Mouse (Mus musculus) kidney, postnatal 14 days (tissue): ENCODE results near the gene Diaph3.
A peak's percentile ranks its signal among the peaks of the same experiment; 100 is the strongest.
"Not testable (repeated sequence)": the region's sequence is repeated elsewhere in the genome, so short reads cannot be mapped to it uniquely, and the experiment has no call there.

Experiments
- DNase-seq: peaks from one replicate; pipeline ENCODE4 v3.0.0; 2022; ENCODE audit warnings: mixed read lengths

The Diaph3 gene

DNA sequence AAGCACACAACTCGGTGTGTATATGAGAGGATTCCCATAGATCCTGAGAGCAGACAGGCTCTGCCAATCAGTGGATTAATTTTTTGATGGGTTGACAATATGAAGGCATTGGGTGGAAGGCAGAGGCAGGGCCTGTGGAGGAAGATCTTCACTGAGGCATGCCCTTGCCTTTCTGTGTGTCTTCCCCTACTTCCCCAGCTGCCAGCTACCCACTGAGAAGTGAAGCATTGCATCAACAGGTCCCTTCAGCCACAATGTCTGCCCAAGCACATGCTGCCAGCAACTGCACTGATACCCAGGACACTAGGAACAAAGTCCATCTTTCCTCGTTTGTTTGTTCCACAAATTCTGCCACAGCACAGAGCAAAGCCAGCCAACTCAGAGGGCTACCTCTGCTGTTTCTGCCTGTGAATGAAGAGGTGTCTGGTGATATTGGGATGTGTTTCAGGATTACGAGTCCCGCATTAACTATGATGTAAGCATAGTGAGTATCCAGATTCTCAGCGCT is 413.4 kb downstream of the Diaph3 start:
- no peak for DNase-seq

DNA sequence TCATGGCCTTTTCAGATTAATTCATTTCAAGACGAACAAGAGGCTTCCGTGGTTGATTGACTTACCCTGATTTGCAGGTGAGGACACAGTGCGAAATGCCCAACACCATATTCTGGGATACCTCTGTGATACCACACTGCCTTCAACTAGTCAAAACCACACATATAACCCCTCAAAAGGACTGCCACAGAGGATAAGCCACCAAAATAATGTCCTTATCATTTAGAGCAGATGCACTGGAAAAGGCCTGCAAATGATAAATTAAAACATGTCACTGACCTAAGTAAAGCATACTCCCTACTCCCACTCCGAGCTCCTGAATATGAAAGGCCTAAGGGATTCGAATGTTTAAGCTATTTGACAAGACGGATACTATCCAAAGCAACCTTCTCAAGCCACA is 419.3 kb downstream of the Diaph3 start:
- no peak for DNase-seq

DNA sequence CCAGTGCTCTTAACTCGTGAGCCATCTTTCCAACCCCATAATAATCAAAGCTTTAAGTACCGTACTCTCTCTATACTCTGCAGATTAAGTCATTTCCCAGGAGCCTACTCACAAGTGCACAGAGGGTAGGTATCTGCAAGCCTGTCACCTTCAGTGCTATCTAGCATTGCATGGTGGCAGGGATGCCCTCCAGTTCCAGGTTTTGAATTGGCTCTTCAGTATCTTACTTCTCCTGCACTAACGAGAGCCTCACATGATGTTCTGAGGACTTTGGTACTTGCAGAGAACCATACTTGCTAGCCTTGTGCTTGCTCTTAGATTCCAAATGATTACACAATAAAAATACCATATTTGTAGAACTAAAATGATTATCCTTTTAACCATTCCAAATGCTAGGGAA is 420.0 kb downstream of the Diaph3 start:
- no peak for DNase-seq

DNA sequence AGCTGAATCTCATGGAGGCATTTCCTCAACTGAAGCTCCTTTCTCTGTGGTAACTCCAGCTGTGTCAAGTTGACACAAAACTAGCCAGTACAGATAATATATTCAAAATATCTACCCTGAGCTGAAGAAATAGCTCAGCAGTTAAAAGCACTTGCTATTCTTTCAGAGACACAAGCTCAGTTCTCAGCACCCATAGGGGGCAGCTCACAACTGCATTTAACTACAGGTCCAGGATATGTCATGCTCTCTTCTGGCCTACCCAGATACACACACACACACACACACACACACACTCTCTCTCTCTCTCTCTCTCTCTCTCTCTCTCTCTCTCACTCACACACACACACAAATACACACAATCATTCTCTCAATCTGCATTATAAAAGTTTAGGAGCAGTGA is 420.6 kb downstream of the Diaph3 start:
- not testable (repeated sequence) for DNase-seq

DNA sequence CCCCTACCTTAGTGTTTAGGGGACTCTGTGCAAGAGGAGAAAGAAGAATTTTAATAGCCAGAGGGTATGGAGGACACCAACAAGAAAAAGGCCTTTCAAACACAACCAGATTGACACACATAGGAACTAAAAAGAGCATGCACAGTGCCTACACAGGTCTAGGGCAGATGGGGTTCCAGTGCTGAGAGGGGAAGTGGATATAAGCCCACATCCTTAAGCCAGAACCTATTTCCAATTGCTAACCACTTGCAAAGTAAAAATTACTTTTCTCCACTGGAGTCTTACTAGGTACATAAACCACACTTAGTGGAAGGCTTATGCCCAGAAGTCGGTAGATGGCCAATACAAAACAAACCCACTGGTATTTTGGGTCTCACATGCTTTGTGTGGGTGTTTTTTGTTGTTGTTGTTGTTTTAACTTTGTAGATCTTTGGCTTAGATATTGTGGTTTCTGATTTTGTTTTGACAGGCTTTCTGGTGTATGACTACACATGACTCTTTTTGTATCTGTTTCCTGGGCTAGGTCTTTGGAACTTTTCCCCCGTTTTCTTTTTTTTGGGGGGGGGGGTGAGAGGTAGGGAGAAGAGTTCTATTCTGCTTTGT is 426.8 kb downstream of the Diaph3 start:
- no peak for DNase-seq

DNA sequence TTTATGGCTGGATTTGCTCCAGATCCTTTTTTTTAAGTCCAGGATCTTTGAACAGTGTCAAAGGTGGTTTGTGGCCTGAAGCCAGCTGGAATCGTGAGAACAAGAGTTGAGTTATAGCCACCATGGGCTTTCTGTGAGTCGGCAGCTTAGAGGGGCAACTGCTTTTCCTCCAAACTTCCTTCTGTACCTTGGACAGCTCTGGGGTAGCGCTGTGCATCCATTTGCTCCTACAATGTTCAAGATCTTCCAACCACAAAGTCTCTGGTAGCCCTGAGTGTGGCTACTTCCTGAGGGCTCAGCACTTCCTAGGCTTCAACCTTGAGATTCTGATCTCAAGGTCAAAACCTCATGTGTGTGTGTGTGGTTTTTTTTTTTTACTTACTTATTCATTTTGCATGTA is 437.0 kb downstream of the Diaph3 start:
- DNase-seq, result no peak

DNA sequence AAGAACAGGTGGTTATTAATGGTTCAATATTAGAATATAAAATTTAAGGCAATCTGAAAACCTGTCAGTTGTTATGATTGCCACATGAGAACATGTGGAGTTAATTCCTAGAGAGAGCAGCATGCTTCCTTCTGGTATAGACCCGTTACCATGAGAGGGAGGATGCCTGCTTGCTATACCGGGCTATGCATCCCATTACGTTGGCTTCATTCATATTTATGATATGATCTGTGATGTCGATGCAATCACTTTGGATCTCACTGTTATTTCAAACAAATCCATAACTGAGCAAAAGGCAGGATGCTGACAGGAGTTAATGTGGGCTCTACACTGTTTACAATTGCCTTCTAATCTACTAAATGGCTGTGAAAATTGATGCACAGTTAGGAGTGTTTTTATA is 439.9 kb downstream of the Diaph3 start:
- DNase-seq, result no peak

DNA sequence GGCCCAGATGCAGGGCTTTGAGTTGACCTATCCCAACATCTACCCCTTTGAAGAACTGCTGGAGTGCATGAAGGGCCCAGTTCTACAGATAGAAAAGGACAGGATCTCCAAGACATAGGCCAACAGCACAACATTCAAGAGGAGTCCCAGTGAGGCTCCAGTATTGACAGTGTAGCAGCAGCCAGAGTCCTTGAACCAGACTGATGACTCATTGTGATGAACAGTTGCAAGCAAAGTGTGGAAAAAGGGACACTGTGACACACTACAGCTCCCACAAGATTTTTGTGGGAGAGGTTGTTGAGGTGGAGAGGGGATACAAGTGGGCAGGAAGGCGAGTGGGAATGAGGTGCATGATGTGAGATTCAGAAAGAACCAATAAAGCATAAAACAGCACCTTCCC is 443.1 kb downstream of the Diaph3 start:
- DNase-seq, result no peak

DNA sequence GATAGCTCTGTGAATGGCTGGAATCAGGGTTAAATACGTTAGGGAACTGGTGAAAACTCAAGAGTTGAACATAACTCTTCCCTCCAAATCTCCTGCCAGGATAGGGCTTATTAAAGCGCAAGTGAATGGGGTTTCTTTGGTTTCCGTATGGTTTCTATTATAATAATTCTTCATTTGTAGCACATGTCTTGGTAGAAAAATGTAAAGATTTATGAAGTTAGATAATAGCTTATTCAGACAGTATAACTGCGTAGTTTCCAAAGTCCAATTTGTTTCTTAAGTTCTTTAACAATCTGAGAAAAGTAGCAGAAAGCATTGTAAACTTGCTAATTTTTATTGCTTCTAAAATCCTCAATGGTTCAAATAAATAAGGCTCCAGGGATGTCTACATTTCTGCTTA is 448.3 kb downstream of the Diaph3 start:
- DNase-seq, result no peak

DNA sequence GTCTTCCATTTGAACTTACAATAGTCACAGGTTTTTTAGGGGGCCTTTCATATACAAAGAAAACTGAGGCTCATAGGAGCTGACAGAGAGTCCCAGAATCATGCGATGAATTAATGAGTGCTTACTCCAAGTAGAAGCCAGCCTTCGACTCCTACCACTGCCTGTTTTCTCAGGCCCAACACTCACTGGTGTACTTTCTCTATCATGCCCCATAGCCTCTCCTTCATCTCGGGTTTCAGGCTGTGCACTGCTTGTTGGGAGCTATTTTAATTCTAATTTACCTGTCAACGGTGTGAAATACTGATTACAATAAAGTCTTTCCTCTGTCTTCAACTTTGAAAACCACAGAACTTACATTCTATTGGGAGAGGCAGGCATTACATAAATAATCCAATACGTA is 449.7 kb downstream of the Diaph3 start:
- DNase-seq, result no peak

DNA sequence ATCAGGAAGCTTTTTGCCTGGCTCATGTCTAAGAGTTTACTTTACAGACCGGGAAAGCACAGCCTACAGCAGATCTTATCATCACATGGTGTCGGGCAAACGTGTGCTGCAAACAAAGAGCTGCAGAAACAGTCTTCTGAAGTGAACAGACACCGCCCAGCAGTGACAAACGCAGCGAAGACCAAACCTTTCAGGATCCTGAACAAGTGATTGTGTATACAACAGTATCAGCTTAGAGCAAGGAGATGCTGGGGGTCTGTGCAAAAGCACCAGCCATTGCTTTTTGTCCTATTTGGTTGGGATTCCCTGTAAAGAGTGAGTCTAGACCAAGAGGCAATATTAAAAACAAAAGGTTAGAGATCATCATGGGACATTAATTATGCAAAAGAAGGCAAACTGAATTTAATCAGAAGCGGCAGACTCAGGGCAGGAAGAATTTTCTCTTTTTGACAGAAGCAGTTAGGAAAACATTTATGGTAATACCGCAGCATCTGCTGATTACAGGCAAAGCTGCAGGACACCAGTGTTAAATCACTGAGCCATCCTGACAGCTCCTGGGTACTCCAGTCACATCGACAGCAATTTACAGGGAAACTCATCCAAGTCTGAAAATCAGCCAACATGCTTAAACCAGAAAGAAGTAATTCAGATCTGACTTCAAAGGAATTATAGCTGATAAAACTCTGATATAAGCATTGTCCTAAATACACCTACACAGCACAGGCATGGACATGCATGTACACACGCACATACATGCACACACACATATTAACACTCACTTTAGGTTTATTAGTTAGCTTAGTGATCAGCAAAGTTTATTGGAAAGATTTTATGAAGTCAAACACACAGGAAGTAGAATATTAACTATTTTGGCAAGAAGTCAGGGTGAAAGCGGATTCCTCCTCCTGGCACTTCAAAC is 456.2 kb downstream of the Diaph3 start:
- DNase-seq, result peak; percentile 2

DNA sequence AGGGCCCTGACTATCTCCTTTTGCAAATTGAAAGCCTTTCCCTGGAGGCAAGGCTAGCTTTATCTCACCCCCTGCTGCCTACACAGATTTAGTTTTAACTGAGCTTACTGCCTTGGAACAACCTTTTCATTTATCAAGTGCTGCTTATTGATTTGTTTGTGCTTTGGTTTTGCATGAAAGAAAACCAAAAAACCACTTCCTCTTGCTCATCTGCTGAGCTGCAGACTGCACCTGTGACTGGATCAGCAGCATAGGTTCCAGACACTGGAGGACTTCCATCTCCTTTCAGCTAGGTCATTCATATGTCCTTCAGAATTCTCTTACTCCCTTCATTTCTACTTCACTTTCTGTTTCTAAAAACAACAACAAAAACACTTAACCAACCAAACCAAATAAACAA is 459.1 kb downstream of the Diaph3 start:
- DNase-seq, result no peak

DNA sequence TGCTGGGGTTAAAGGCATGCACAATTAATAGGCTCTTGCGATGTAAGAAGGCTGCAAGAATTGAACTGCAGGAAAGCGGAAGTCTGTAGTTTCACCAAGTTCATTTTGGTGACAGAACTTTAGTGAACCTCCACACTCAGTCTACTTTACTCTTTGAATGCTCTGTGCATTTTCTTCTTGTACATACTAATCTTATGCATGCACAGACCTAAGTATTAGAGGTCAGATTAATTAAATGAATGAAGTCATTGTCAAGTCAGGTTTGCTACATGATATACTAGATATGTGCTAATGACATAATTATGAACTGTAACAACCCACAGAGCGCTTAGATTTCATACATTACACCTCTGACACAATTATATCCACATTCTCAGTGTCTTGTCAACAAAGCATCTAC is 462.0 kb downstream of the Diaph3 start:
- DNase-seq, result no peak

DNA sequence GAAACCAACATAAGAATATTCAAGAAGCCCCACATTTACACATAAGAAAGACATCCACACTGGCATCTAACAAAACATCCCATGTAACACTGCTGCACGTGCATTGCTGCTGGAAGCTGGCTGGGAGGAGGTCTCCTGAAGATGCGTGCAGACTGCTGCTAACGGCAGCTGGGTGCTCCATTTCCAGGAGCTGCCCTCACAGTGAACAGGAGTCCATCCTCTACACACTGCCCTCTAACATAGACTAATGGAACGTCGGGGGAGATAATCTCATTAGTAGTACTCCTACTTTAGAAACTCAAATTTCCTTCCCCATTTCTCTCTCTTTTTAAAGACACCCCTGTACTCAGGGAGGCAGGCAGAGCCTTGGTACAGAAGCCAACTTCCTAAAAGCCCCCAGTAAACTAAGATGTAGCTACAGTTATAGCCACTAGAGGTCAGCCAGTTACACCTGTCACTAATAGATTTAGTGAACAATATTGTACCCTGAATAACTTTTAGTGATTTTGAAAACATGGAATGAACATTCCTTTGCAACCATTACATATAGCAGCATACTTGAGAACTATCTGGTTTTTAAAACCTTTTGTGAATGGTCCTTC is 462.8 kb downstream of the Diaph3 start:
- no peak for DNase-seq

DNA sequence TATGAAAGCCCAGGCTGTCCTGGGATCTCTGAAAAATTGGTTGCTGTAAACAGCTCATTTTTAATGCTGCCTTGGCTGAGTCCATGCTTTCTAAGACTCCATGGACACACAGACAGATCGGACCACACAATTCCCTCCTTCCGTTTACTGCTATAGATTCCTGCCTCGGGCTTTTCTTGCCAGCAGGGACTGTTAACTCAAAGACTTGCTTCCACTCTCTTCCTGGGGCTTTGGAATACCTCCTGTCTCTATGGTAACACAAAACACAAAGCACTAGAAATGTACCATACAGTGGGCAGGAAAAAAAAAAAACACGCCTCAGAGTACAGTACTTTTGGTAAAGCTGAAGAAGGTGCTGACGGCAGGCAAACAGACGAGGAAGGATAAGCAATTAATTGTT is 464.0 kb downstream of the Diaph3 start:
- no peak for DNase-seq

DNA sequence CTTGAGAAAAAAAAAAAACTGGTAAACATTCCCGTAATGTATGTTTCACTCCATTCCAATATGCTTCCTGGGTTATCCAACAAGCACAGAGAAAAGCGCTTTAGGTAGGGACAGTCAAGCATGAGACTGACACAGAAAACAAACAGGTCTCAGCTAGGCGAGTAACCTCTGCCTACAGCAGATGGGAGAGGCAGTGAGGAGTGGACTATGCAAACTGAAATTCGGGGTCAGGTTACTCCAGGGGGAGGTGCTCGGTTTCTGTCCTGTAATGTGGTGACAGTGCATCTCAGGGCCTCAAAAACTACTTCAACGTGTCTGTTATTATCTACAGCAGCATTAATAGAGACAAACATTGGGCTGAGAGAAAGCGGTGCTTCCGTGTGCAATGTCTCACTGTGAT is 465.7 kb downstream of the Diaph3 start:
- DNase-seq, result no peak

DNA sequence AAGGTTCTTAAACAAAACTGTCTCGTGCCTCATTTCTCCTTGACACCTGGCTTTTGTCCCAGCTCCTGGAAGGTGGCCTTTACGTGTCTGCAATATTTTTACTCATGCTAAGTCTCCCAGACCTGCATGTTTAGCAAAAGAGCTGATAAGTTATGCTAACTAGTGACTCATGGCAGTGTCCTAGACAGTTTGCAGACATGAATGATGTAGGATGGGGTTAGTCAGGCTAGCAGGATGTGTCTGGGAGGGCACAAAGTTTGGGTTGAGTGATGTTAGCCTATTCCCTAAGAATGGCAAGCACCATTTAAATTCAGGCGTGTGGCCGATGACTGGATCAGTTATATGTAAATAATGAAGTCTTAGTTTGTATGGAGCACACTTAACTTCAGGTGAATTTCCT is 478.2 kb downstream of the Diaph3 start:
- no peak for DNase-seq

DNA sequence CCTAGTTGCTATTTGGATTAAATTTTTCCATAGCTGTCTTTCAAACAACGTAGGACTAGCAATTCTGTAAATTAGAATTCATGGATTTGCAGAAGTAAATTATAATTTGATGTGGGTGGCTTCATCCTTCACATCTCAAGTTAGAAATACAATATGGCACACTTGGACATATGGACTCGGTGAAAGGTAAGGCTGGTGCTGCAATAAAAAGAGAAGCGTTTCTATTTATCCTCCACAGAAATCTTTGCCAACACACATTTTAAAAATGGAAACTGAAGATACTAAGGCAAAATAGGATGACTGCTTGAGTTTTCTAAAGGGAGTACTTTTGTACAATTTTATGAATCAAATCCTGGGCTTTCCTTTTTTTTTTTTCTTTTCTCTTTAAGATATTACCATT is 480.5 kb downstream of the Diaph3 start:
- DNase-seq, result no peak

DNA sequence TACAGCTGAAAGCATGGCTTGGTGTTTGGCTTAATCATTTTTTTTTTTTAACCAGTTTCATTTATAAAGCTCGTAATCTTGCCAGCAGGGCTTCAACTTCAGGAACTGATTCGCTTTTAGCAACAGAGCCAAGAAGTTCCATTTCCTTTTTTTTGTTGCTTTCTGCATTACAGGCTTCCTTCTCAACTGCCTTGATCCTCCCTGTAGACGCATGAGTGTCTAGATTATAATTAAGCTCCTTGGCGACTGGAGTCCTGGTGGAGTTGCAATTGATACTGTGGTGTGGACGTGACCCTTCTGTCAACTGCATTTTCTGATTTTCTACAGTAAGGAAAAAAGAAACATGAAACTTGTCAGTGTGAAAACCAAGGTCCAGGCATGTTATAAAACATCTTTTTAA is 484.8 kb downstream of the Diaph3 start:
- DNase-seq, result no peak

DNA sequence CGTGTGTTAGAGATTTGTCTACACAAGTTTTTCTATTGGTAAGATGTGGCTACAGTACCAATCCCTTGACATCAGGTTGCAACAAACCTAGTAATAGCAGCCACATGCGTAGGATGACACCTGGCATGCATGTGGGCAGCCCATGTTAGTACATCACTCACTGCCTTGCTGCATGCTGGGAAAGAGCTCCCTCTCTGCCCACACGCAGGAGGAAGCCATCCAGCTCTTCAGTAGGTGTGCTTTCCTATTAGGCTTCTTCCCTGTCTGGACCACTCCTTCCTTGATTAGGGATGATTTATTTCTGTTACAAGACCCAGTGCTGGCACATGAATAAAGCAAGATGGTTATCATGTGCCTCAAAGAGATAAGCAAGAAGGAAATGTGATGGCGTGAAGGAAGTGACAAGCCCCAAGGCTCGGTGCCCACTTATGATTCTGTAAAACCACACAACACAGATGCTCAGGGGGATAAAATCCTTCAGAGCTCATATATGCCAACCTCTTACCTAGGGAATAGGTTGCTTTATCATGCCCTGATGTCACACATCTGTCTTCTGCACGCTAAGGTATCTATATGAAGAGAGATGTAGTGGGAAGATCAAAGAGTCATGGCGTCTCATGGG is 494.4 kb downstream of the Diaph3 start:
- DNase-seq, result no peak

DNA sequence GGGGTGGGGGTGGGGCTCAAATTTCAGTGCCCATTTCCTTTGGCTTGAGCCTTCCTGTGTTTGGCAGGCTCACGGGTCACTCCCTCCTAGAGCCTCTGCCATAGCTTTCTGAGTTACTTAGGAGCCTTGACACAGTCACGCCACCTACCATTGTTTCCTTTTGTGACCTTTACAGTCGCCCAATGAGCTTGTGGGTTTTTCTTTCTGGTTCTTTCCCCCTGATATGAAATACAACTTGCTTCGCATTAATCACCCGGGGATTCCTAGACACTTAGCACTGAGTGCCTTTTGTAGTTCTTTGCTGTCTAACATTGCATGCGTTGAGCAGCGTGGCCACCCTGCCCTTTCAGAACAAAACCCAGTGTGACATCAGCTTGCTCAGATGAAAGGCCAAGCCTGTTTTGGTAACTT is 498.2 kb downstream of the Diaph3 start:
- DNase-seq, result no peak

DNA sequence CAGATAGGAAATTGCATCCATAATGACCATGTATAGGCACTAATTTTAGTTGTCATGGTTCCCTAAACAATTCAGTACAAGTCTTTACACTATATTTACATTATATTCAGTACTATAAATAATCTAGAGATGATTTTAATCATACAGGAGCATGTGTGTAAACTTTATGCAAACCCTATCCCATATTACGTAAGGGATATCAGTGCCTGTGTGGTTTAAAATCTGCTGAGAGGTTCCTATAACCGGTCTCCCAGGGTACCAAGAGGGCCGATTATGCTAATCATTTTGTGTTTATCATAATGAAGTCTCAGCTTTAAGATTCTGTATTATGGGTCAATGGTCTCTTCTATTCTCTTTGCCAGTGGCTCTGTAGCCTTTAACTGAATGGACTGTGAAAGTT is 499.2 kb downstream of the Diaph3 start:
- no peak for DNase-seq

DNA sequence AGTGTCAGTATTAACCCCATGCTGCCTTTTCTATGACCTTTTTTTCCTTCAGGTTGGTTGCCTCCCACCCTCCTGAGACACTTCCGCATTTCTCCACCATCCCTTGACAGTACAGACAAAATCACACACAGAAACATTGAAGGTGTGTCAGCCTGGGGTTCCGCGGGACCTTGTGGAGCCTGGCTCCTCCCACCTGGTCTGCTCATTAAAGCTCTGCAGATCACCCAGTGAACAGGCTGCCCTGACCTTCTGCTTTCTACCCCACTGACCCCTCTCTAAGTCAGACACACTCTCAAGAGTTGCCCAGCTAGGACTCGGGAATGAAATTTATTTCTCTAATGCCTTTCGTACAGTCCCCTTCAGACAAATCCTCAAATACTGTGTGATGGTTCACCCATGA is 500.9 kb downstream of the Diaph3 start:
- no peak for DNase-seq
